Mouse (Mus musculus) lung, postnatal 0 days (tissue): ENCODE measurements at regions not wholly inside any gene's neighbourhood (a gene's known extent, or its start where the extent isn't known, plus 50 kb on each side); places are given as distances from the start of the nearest gene placed in this dataset.

Source experiments
- CTCF ChIP-seq: IDR thresholded peaks from 2 replicates; pipeline ENCODE4 v1.5.1; 2016; ENCODE audit warnings: antibody characterized with exemption, mild to moderate bottlenecking
- EP300 ChIP-seq: IDR thresholded peaks from 2 replicates; pipeline ENCODE4 v1.6.1; 2016; ENCODE audit warnings: antibody characterized with exemption, mild to moderate bottlenecking, control low read depth

GRCm38 (mm10) chr1:111633860-111634460 lies 230.8 kb downstream of the Dsel start:
- peak; percentile 30 for TF ChIP-seq CTCF
- no peak for TF ChIP-seq EP300
